Mouse (Mus musculus) heart, embryonic 12.5 days (tissue): ENCODE measurements around the gene Klhl41. TPM values are rescaled to one million over a fixed set of nuclear protein-coding genes. Genes with fewer than 3 reads are reported as not detected.

Source experiments
- ATAC-seq: fragments of 200-750 bp; cut with Nextera tagmentation; 2 replicates; pipeline ENCODE4 v1.8.0; 2017; ENCODE audit warnings: moderate TSS enrichment, moderate library complexity; ENCODE audit not compliant: insufficient number of reproducible peaks, low FRiP score
- H3K27ac ChIP-seq: fragments of 300-500 bp; sonication (generic); 2 replicates; pipeline ENCODE4 v1.5.1; 2016; ENCODE audit warnings: mild to moderate bottlenecking, moderate library complexity; ENCODE audit not compliant: poor library complexity, severe bottlenecking
- H3K27me3 ChIP-seq: fragments of 300-500 bp; sonication (generic); replicated peaks from 2 replicates; pipeline ENCODE4 v1.6.1; 2016; ENCODE audit warnings: mild to moderate bottlenecking, moderate library complexity
- H3K36me3 ChIP-seq: fragments of 300-500 bp; sonication (generic); 2 replicates; pipeline ENCODE4 v1.6.1; 2016; ENCODE audit warnings: mild to moderate bottlenecking, moderate library complexity
- H3K4me1 ChIP-seq: fragments of 300-500 bp; sonication (generic); replicated peaks from 2 replicates; pipeline ENCODE4 v1.6.1; 2016; ENCODE audit warnings: mild to moderate bottlenecking
- H3K4me2 ChIP-seq: fragments of 300-500 bp; sonication (generic); 2 replicates; pipeline ENCODE4 v1.6.1; 2016; ENCODE audit warnings: mild to moderate bottlenecking, moderate library complexity
- H3K4me3 ChIP-seq: fragments of 300-500 bp; sonication (generic); 2 replicates; pipeline ENCODE4 v1.5.1; 2016; ENCODE audit warnings: mild to moderate bottlenecking
- H3K9ac ChIP-seq: fragments of 300-500 bp; sonication (generic); 2 replicates; pipeline ENCODE4 v1.6.1; 2016; ENCODE audit warnings: mild to moderate bottlenecking, moderate library complexity
- H3K9me3 ChIP-seq: fragments of 300-500 bp; sonication (generic); replicated peaks from 2 replicates; pipeline ENCODE4 v1.6.1; 2016; ENCODE audit warnings: mild to moderate bottlenecking, moderate library complexity
- WGBS: fragments of 180-500 bp; shearing (Covaris S2); methylation state at CpG from one replicate; pipeline ENCODE4 v1.1.7; 2016; 5-methylcytosine and 5-hydroxymethylcytosine counted together
- polyA plus RNA-seq: library from polyadenylated mRNA; unstranded; fragments of >200 nt; fragmentation: Nextera tagmentation; extraction: Ambion mirVana; gene quantifications from 2 replicates; pipeline ENCODE4 v1.2.1, GENCODE M21; 2016

Klhl41 gene
- polyA plus RNA-seq, 1 experiment from 2014 or later, result 16.6 TPM

- H3K9ac ChIP-seq, result no peak overlapping the region
- no peak overlapping the region for H3K4me2 ChIP-seq
- 85% methylated on average over 4 of the region's 4 CpGs for whole genome bisulfite sequencing
- no peak overlapping the region for H3K4me3 ChIP-seq
- no peaks in the 10 kb centered on the region for H3K4me1 ChIP-seq
- no peak overlapping the region for H3K27ac ChIP-seq
- no peaks in the 10 kb centered on the region for H3K9me3 ChIP-seq
- H3K27me3 ChIP-seq, result no peaks in the 10 kb centered on the region
- ATAC-seq, result no peak
- peaks cover 56% of the 10 kb centered on the region for H3K36me3 ChIP-seq
Observed at GRCm38 (mm10) chr2:69681931-69682330, 12.0 kb downstream of the Klhl41 start.

DNA sequence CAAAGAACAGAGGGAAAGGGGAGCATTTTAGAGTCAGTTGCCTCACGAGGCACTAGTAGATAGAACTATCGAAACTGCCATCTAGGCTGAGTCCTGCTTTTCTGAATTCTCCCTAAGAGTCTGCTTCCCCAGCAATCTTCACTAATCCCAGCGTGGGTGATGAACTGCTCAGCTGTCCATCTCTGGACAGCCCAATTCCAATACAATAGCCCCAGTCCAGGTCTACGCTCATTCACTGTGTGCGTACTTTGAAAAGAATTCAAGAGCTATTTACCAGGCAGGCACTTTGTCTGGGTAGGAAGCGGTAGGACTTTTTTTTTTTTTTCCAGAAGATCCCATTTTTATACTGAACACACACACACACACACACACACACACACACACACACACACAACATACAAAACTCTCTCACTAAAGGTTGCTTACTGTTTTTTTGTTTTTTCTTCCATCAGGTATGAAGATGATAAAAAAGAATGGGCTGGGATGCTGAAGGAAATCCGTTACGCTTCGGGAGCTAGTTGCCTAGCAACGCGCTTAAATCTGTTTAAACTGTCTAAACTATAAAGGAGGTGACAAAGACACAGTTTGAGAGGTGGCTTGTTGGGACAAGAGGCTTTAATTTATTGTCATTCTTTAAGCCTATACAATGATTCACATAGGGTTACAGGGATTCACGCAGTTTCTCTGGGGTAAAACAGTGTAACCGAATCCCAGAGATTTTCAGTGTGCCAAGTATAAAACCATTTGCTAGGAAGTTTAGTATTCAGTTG, 13.3 kb downstream of the Klhl41 start:
- no peaks in the 10 kb centered on the region for H3K4me1 ChIP-seq
- no peak overlapping the region for H3K4me2 ChIP-seq
- H3K27ac ChIP-seq, result no peak overlapping the region
- H3K36me3 ChIP-seq, result peaks cover 66% of the 10 kb centered on the region
- no peak overlapping the region for H3K4me3 ChIP-seq
- no peaks in the 10 kb centered on the region for H3K9me3 ChIP-seq
- no peak overlapping the region for H3K9ac ChIP-seq
- ATAC-seq, result no peak
- WGBS, result 88% methylated on average over 13 of the region's 13 CpGs
- H3K27me3 ChIP-seq, result no peaks in the 10 kb centered on the region

DNA sequence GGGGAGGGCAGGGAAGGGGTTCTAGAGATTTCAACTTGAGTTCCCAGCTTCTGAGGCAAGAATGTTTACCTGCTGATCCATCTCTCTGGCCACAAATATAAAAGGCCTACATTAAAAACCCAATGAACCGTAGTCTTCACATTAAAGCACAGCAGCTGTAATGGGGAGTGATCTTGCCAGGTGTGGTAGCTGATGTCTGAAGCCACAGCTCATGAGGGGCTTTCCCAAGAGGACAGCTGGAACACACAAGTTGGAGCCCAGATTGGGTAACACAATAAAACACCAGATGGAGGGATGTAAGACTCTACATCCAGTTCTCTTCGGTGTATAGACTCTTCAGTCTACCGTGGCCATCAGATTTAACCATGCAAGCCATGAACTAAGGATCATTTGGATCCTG, 14.6 kb downstream of the Klhl41 start:
- H3K27me3 ChIP-seq, result no peaks in the 10 kb centered on the region
- H3K4me2 ChIP-seq, result no peak overlapping the region
- WGBS, result 90% methylated on average over 3 of the region's 3 CpGs
- no peak overlapping the region for H3K27ac ChIP-seq
- no peak overlapping the region for H3K9ac ChIP-seq
- no peak overlapping the region for H3K4me3 ChIP-seq
- no peaks in the 10 kb centered on the region for H3K9me3 ChIP-seq
- no peaks in the 10 kb centered on the region for H3K4me1 ChIP-seq
- peaks cover 68% of the 10 kb centered on the region for H3K36me3 ChIP-seq
- ATAC-seq, result no peak

GRCm38 (mm10) chr2:69690214-69690613, 20.3 kb downstream of the Klhl41 start:
- no peak for ATAC-seq
- Histone ChIP-seq H3K9me3 (no peaks in the 10 kb centered on the region), H3K27me3 (no peaks in the 10 kb centered on the region), H3K27ac (no peak overlapping the region), H3K4me2 (no peak overlapping the region), H3K36me3 (peaks cover 79% of the 10 kb centered on the region), H3K4me3 (no peak overlapping the region), H3K9ac (no peak overlapping the region), H3K4me1 (no peaks in the 10 kb centered on the region)
- WGBS, result 92% methylated on average over 3 of the region's 3 CpGs

DNA sequence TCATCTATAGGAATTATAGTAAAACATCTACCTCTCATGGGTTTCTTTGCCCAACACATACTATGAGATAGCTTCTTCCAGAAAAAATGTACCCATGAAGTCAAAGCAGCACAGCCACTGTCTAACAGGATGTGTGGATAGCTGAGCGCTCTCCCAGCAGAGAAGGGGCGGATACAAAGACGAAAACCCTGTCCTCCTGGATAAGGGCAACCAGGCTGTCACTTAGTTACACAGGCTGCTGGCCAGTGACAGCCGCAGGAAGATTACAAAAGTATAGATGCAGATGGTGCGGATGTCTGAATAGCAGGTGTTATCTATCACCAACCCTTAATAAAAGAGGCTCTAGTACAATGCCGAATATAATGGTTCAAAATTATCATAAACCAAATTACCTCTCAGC, 20.9 kb downstream of the Klhl41 start:
- no peak overlapping the region for H3K27ac ChIP-seq
- no peaks in the 10 kb centered on the region for H3K9me3 ChIP-seq
- H3K4me2 ChIP-seq, result no peak overlapping the region
- no peaks in the 10 kb centered on the region for H3K27me3 ChIP-seq
- H3K36me3 ChIP-seq, result peaks cover 76% of the 10 kb centered on the region
- no peaks in the 10 kb centered on the region for H3K4me1 ChIP-seq
- no peak for ATAC-seq
- no peak overlapping the region for H3K4me3 ChIP-seq
- H3K9ac ChIP-seq, result no peak overlapping the region
- WGBS, result 87% methylated on average over 6 of the region's 6 CpGs

DNA sequence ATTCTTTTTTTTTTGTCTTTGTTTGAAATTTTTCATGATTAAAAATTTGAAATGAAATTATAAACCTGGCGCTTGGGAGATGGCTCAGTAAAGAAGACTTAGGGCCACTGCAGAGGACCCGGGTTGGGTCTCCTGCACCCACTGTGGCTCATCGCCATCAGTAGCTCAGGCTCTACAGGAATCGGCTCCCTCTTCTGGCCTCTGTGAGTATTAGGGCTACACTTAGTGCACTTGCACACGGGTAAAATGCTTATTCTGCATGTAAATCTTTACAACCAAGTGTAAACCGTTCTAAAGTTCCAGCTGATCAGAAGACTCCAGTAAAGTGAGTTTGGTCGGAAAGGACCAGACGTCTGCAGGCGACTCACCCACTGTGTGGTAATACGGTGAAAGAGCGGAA, 23.6 kb downstream of the Klhl41 start:
- Histone ChIP-seq H3K9ac (no peak overlapping the region), H3K27ac (no peak overlapping the region), H3K36me3 (peaks cover 72% of the 10 kb centered on the region), H3K27me3 (no peaks in the 10 kb centered on the region), H3K4me2 (no peak overlapping the region), H3K9me3 (no peaks in the 10 kb centered on the region), H3K4me1 (no peaks in the 10 kb centered on the region), H3K4me3 (no peak overlapping the region)
- ATAC-seq, result no peak
- 89% methylated on average over 11 of the region's 11 CpGs for WGBS

DNA sequence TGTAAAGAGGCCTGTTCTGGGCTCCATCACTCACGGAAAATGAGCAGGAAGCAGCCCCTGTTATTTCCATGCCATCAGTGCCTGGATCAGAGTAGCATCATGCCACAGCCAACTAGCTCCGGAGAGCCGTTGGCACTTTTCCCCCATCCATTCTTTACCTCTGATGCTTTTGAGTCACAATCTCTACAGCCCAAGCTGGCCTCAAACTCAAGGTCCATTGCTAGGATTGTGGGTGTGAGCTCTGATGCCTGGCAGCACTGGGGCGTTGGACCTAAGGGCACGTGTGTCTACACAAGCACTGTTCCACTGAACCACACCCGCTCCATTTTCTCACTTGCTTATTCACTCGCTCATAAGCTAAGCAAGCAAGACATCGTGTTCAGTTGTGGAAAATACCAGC, 30.5 kb downstream of the Klhl41 start:
- Histone ChIP-seq H3K27ac (no peak overlapping the region), H3K9ac (no peak overlapping the region), H3K36me3 (peaks cover 66% of the 10 kb centered on the region), H3K27me3 (no peaks in the 10 kb centered on the region), H3K4me3 (no peak overlapping the region), H3K4me2 (no peak overlapping the region), H3K4me1 (no peaks in the 10 kb centered on the region), H3K9me3 (no peaks in the 10 kb centered on the region)
- WGBS, result 89% methylated on average over 8 of the region's 8 CpGs
- ATAC-seq, result no peak

GRCm38 (mm10) chr2:69712171-69712570, 42.3 kb downstream of the Klhl41 start:
- peak overlapping the region; percentile 24 for H3K4me2 ChIP-seq
- 91% methylated on average over 14 of the region's 14 CpGs for WGBS
- no peak overlapping the region for H3K9ac ChIP-seq
- no peak overlapping the region for H3K27ac ChIP-seq
- H3K9me3 ChIP-seq, result no peaks in the 10 kb centered on the region
- no peak for ATAC-seq
- no peak overlapping the region for H3K4me3 ChIP-seq
- no peaks in the 10 kb centered on the region for H3K4me1 ChIP-seq
- peaks cover 24% of the 10 kb centered on the region for H3K36me3 ChIP-seq
- H3K27me3 ChIP-seq, result no peaks in the 10 kb centered on the region

DNA sequence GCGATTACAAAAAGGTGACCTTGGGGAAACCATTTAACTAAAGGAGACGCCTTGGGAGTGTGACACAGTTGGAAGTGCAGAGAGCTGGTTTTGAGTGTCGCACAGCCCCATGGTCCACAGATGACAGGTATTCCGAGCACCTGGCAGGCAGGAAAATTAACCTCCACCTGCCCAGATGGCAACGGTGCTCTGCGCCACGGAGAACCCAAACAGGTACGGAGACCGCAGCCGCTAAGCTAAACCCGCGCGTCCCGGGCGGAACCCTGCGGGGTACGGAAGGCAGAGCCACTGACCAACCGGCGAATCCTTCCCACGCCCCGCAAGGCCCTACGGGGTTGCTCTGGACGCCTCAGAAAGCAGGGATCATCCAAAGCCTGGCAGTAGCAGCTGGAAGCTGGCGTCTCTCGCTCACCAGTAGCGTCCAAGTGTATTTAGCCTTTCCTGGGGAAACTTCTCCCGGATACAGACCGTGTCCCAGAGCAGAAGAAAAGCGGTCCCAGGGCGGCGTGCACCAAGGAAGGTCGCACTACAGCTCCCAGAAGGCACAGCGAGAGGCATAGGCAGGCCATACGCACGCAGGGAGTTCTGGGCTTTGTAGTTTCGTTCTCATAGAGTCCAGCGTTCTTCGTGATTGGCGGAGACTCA, 43.2 kb downstream of the Klhl41 start, which contains the start of gene Fastkd1:
Gene Fastkd1 (minus strand): TSS at position 536 of the 645 bp plus-strand sequence.
- peak within 1 kb of the TSS; percentile 66 for H3K4me3 ChIP-seq
- no peaks in the 10 kb centered on the region for H3K4me1 ChIP-seq
- no peaks in the 10 kb centered on the region for H3K27me3 ChIP-seq
- peak within 1 kb of the TSS; percentile 70 for H3K9ac ChIP-seq
- peak within 1 kb of the TSS; percentile 78 for H3K27ac ChIP-seq
- no peaks in the 10 kb centered on the region for H3K9me3 ChIP-seq
- peak within 1 kb of the TSS; percentile 78 for H3K4me2 ChIP-seq
- ATAC-seq, result peak; percentile 98
- under 1% methylated on average over 39 of the region's 39 CpGs for WGBS
- H3K36me3 ChIP-seq, result peaks cover 23% of the 10 kb centered on the region

GRCm38 (mm10) chr2:69713626-69714014, 43.7 kb downstream of the Klhl41 start:
- H3K9ac ChIP-seq, result no peak overlapping the region

GRCm38 (mm10) chr2:69714126-69714525, 44.2 kb downstream of the Klhl41 start:
- Histone ChIP-seq H3K9ac (no peak overlapping the region), H3K27me3 (no peaks in the 10 kb centered on the region), H3K27ac (no peak overlapping the region), H3K4me2 (no peak overlapping the region), H3K4me1 (no peaks in the 10 kb centered on the region), H3K36me3 (peaks cover 17% of the 10 kb centered on the region), H3K9me3 (no peaks in the 10 kb centered on the region), H3K4me3 (no peak overlapping the region)
- ATAC-seq, result no peak
- 68% methylated on average over 5 of the region's 5 CpGs for WGBS

More at GRCm38 (mm10) chr2:69713626-69714014, 43.7 kb downstream of the Klhl41 start:
- Histone ChIP-seq H3K4me2 (peak overlapping the region; percentile 78), H3K4me1 (no peaks in the 10 kb centered on the region), H3K36me3 (peaks cover 20% of the 10 kb centered on the region), H3K9me3 (no peaks in the 10 kb centered on the region), H3K4me3 (peak overlapping the region; percentile 66), H3K27ac (no peak overlapping the region), H3K27me3 (no peaks in the 10 kb centered on the region)
- ATAC-seq, result 0 out of 2 replicates have a peak, but pooled peaks have one; percentile 6
- 24% methylated on average over 4 of the region's 4 CpGs for WGBS
